Mouse (Mus musculus) ovary, postnatal 10 days (tissue): Measurements from ENCODE around the gene Srsf3.

Experiments used
- DNase-seq: peaks from one replicate; pipeline ENCODE4 v3.0.0; 2022; ENCODE audit warnings: low spot score

Srsf3 gene

GRCm38 (mm10) chr17:29092497-29092896 lies 60.1 kb downstream of the Srsf3 start:
- no peak for DNase-seq
